Mouse (Mus musculus): ENCODE results near the gene Nav2.

DNA sequence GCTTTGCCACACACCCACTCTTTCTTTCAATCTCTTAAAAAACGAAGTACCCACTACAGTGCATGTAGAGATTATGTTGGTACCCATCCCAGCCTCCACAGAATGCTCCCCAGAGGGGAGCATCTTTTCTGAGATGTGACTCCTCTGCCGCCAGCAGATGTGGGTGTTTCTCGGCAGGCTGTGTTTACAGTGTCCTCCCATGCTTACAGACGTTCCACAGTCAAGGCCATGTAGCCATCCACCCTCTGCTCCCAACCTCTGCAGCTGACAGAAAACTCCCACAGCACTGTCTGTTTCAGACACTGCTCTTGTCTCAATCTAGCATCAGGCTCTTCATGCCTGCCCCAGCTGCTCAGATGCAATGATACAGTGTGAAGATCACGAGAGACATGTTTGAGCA, 46.0 kb downstream of the Nav2 start:
- no peak for TF ChIP-seq CTCF (IDR thresholded peaks at IDR 0.05; ENCODE audit: low read depth)
- no peak for TF ChIP-seq EP300 (optimal IDR thresholded peaks at IDR 0.05)
